Mouse (Mus musculus): ENCODE data around the gene Bzw2. TPM values are rescaled to one million over a fixed set of nuclear protein-coding genes. Genes with fewer than 3 reads are reported as not detected.

Bzw2 gene
- polyA plus RNA-seq, 1 experiment from 2014 or later, result 221 TPM

DNA sequence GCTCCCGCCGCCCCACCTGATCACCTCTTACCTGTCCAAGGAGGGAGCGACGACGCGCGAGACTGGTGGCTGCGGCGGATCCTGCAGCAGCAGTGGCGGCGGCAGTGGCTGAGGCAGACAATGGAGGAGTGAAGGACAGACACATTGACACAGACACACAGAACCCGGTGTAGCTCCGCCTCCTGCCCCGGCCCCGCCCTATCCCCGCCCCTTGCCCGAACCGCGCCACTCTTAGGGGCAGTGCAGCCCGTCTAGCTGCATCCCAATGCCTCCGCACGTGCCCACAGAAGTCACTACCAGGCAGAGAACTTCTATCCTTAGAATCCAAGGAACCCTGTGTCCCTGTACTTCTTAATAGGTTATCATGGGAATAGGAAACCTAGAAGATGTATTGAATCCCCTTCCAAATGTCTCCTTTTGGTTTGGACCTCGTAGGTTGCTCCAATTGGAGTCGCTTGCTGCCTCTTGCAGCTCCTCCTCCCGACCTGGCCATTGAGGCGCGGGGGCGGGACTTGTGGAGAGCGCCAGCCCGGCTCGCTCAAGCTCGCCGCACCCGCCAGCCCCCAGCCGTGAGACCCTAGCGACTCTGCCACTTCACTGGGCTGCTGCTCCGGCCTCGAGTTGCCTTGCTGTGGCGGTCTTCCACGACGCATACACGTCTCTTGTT lies 1.1 kb downstream of the Bzw2 start, which contains the start of gene Ankmy2:
Gene Ankmy2 (plus strand): TSS at position 478 of the 667 bp plus-strand sequence.
- Histone ChIP-seq H3K9me3 (replicated peaks) (no peaks in the 10 kb centered on the region), H3K4me2 (peak within 1 kb of the TSS; percentile 77), H3K27ac (peak within 1 kb of the TSS; percentile 95), H3K4me1 (peaks cover 29% of the 10 kb centered on the region), H3K36me3 (no peaks in the 10 kb centered on the region), H3K27me3 (no peaks in the 10 kb centered on the region), H3K4me3 (replicated peaks) (peak within 1 kb of the TSS; percentile 97), H3K9ac (peak within 1 kb of the TSS; percentile 68)
- WGBS, result under 1% methylated on average over 42 of the region's 42 CpGs
- peak; percentile 97 for ATAC-seq (replicated peaks; ENCODE audit: low FRiP score)

DNA sequence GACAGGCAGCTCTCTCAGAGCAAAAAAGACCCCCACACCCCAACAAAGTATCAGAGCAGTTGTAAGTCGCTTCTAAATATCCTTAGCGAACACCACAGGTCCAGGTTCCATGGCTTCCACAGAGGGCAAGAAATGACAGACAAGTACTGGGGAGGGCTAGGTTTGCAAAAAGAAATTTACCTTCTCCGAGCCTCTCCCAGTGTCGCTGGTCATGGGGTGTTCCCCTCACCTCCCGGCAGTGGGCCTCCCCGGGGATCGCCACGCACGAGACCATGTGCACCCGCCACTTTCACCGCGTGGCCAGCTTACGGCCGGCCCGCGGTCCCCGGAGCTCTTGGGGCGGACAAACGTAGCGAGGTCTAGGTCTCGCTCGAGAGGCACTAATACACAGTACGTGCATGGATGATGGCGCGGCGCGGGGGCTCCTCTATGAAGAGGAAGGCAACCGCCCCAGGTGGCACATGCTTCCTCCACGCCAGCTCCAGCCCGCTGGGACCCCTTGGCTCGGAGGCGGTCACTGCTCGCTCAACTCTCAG lies 1.7 kb downstream of the Bzw2 start:
- H3K4me3 ChIP-seq (replicated peaks), result peak overlapping the region; percentile 97
- peak overlapping the region; percentile 68 for H3K9ac ChIP-seq
- H3K36me3 ChIP-seq, result no peaks in the 10 kb centered on the region
- H3K4me1 ChIP-seq, result peaks cover 29% of the 10 kb centered on the region
- WGBS, result under 1% methylated on average over 33 of the region's 33 CpGs
- H3K4me2 ChIP-seq, result peak overlapping the region; percentile 77
- H3K9me3 ChIP-seq (replicated peaks), result no peaks in the 10 kb centered on the region
- ATAC-seq (replicated peaks; ENCODE audit: low FRiP score), result peak; percentile 61
- no peaks in the 10 kb centered on the region for H3K27me3 ChIP-seq
- H3K27ac ChIP-seq, result peak overlapping the region; percentile 95

DNA sequence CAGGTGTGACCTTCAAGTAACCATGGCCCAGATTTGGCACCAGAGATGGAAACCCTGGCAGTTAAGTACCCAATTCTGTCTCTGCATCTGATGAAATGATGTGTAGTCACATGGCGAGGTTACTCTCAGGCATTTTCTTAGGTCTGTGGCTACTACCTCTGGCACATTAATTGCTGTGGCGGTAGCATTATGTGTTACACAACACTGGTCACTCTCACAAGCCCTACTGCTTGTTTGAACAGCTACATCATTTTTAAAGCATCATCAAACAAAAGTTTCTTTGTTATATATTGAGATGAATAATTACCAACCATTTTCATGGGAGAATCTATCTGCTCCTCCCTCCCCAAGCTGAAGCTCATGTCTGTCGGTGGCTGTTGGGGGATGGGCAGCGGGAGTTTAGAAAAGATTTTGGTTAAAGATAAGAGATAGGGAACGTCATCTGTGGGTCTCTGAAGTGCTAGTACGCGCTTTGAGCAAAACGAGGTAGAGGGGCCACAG lies 2.7 kb downstream of the Bzw2 start:
- ATAC-seq (replicated peaks; ENCODE audit: low FRiP score), result no peak

DNA sequence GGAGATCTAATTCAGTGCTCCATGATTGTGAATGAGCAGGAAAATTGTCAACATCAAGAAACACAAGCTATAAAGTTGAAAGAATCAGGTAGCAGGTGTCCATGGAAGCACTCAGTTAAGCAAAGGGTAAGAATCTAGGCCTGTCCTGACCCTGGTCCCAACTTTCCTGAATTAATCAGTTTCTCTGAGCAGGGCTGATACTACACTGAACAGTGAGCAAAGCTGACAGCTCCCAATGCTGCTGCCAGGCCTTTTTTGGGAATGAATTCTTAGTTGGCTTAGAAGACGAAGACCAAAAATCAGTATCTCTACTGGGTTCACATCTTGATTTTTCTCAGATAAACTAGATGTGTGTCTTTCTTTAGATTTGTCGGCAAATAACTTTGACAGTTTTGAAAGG lies 7.1 kb downstream of the Bzw2 start:
- no peak for ATAC-seq (replicated peaks; ENCODE audit: low FRiP score)
- Histone ChIP-seq H3K27me3 (no peaks in the 10 kb centered on the region), H3K36me3 (peaks cover 3% of the 10 kb centered on the region; the same call in 1 of the 2 replicates), H3K9ac (no peak overlapping the region), H3K4me2 (no peak overlapping the region), H3K4me1 (peaks cover 16% of the 10 kb centered on the region), H3K27ac (no peak overlapping the region), H3K4me3 (replicated peaks) (no peak overlapping the region), H3K9me3 (replicated peaks) (no peaks in the 10 kb centered on the region)
- 92% methylated on average over 2 of the region's 2 CpGs for WGBS

More for the DNA sequence above, 2.7 kb downstream of the Bzw2 start:
- WGBS, result 10% methylated on average over 8 of the region's 8 CpGs
- Histone ChIP-seq H3K4me3 (replicated peaks) (peak overlapping the region; percentile 97), H3K9me3 (replicated peaks) (no peaks in the 10 kb centered on the region), H3K4me1 (peaks cover 29% of the 10 kb centered on the region), H3K4me2 (peak overlapping the region; percentile 77), H3K27me3 (no peaks in the 10 kb centered on the region), H3K27ac (no peak overlapping the region), H3K36me3 (no peaks in the 10 kb centered on the region), H3K9ac (peak overlapping the region; percentile 68)

DNA sequence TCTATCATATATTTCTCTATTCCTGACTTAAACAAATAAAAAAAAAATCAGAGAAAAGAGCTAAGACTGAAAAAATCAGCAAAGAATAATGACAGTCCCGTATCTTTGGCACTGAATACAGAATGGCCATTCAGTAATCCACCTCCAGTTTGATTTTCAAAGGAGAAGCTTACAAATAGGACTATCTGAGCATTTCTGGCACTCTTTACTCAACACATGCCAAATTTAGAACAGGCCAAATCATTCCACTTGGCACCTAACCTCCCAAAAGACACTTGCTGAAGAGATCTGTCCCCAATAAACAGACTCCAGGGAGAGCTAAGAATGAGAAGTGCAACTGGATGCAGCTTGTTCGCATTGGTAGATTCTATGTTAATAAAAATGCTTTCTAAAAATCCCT lies 7.6 kb downstream of the Bzw2 start:
- ATAC-seq (replicated peaks; ENCODE audit: low FRiP score), result no peak
- 91% methylated on average over 2 of the region's 2 CpGs for WGBS
- Histone ChIP-seq H3K4me1 (peaks cover 13% of the 10 kb centered on the region), H3K27me3 (no peaks in the 10 kb centered on the region), H3K27ac (no peak overlapping the region), H3K36me3 (peaks cover 3% of the 10 kb centered on the region; the same call in 1 of the 2 replicates), H3K4me3 (replicated peaks) (no peak overlapping the region), H3K9ac (no peak overlapping the region), H3K9me3 (replicated peaks) (no peaks in the 10 kb centered on the region), H3K4me2 (no peak overlapping the region)

DNA sequence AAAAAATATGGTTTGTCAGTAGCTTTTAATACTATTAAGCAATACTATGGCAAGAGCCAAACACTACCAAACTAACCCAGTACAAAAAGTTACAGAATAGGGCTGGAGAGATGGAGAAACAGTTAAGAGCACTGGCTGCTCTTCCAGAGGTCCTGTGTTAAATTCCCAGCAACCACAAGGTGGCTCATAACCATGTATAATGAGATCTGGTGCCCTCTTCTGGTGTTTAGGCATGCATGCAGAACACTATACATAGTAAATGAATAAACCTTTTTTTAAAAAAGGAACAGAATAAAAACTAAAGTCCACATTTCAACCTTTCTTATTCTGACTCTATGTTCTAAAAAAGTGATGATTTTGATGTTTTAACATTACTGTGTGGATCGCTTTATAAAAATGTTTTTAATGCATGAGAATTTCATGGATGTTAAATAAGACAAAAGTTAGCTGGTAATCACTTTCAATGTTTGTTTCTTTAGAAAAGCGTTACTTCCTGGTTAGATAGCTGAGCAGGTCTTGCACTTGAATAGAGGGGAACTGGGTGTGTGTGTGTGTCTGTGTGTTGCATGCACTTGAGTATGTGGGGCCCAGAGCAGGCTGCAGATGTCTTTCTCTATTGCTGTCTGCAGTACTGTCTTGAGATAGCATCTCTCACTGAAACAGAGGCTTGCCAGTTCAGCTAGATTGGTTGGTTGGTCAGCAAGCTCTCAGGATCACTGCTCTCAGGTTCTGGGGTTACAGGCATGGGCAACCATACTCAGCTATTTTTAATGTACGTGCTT lies 11.5 kb downstream of the Bzw2 start:
- no peak overlapping the region for H3K4me2 ChIP-seq
- no peaks in the 10 kb centered on the region for H3K27me3 ChIP-seq
- no peak for ATAC-seq (replicated peaks; ENCODE audit: low FRiP score)
- H3K4me1 ChIP-seq, result no peaks in the 10 kb centered on the region
- WGBS, result 89% methylated on average over 3 of the region's 3 CpGs
- H3K36me3 ChIP-seq, result peaks cover 6% of the 10 kb centered on the region; the same call in 1 of the 2 replicates
- H3K4me3 ChIP-seq (replicated peaks), result no peak overlapping the region
- H3K9me3 ChIP-seq (replicated peaks), result no peaks in the 10 kb centered on the region
- no peak overlapping the region for H3K9ac ChIP-seq
- H3K27ac ChIP-seq, result no peak overlapping the region

DNA sequence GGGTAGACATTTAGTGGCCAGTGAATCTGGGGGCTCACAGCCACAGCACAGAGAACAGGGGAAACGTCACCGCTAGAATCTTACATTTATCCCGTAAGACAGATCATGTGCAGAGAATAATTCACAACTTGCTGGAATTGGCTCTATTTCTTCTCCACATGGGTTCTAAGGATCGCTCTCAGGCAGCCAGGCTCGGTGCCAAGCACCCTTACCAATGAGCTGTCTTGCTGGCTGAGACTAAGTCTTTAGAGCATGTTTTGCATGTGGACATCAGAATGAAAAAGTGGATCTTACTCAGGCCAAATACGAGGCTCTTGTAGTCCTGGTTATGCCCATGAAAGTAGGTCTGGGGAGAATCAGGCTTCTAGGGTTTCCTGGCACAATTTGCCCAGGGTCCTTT lies 17.5 kb downstream of the Bzw2 start:
- Histone ChIP-seq H3K36me3 (peaks cover 36% of the 10 kb centered on the region), H3K4me2 (no peak overlapping the region), H3K4me3 (replicated peaks) (no peak overlapping the region), H3K9me3 (replicated peaks) (no peaks in the 10 kb centered on the region), H3K27me3 (no peaks in the 10 kb centered on the region), H3K27ac (no peak overlapping the region), H3K9ac (no peak overlapping the region), H3K4me1 (no peaks in the 10 kb centered on the region)
- 92% methylated on average over 6 of the region's 6 CpGs for WGBS
- ATAC-seq (replicated peaks; ENCODE audit: low FRiP score), result no peak

DNA sequence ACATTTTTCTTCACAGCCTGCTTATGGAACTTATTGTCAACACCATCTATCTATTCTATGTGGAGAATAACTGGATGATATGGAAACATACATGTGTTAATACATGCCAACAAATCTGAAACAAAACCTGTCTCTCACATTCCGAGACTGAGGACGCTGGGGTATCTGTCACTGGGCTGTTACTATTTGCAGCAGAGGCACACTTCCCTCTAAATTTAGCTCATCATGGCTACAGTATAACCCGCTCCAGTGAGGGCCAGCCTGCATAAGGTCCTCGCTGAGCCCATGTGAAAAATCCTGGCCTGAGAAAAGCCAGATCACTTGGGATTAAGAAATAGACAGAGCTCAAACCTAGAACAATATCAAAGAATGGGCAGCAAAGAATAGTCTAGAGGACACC lies 20.7 kb downstream of the Bzw2 start:
- Histone ChIP-seq H3K9me3 (replicated peaks) (no peaks in the 10 kb centered on the region), H3K27ac (no peak overlapping the region), H3K9ac (no peak overlapping the region), H3K4me2 (no peak overlapping the region), H3K4me3 (replicated peaks) (no peak overlapping the region), H3K36me3 (peaks cover 53% of the 10 kb centered on the region), H3K4me1 (0 out of 2 replicates have a peak, but pooled peaks cover 4% of the 10 kb centered on the region), H3K27me3 (no peaks in the 10 kb centered on the region)
- WGBS, result 85% methylated on average over 4 of the region's 4 CpGs
- ATAC-seq (replicated peaks; ENCODE audit: low FRiP score), result no peak

DNA sequence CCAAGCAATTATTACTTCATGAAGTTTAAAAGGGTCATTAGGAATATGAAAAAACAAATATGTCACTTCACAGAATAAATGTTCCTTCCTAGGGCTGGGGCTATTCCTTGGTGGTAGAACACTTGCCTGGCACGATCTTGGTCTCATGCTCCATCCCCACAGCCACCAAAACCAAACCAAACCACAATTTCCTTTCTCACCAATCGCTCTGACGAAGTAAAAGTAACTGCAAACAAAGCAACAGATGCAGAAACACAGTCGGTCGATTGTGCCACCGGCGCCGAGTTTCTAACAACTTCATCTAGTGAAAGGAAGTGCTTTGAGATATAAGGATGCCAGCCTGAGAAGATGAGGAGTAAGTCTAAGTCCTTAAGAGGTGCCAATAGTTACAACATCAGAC lies 21.6 kb downstream of the Bzw2 start:
- Histone ChIP-seq H3K9me3 (replicated peaks) (no peaks in the 10 kb centered on the region), H3K27ac (no peak overlapping the region), H3K36me3 (peaks cover 61% of the 10 kb centered on the region), H3K27me3 (no peaks in the 10 kb centered on the region), H3K4me3 (replicated peaks) (no peak overlapping the region), H3K4me1 (0 out of 2 replicates have a peak, but pooled peaks cover 4% of the 10 kb centered on the region), H3K9ac (no peak overlapping the region), H3K4me2 (no peak overlapping the region)
- WGBS, result 92% methylated on average over 8 of the region's 8 CpGs
- no peak for ATAC-seq (replicated peaks; ENCODE audit: low FRiP score)

DNA sequence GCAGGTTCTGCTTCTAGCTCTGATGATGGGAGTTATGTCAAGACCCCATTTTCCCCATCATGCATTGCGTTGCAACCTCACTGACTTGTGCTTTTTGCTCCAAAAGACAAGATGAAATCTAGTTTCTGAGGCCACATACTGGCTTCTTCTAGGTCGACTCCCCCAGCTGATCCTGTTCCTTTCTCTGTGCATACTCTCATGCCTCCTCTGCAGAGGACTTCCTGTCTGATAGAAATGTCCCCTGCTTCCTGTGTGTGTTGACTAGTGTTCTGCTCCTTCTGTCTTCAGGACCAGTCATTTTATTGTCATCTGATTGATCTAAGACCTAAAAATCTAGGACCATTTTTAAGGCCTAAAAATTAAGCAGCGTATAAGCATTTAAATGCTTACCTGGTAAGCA lies 22.5 kb downstream of the Bzw2 start:
- Histone ChIP-seq H3K4me3 (replicated peaks) (no peak overlapping the region), H3K9ac (no peak overlapping the region), H3K9me3 (replicated peaks) (no peaks in the 10 kb centered on the region), H3K36me3 (peaks cover 59% of the 10 kb centered on the region), H3K4me2 (no peak overlapping the region), H3K27ac (no peak overlapping the region), H3K4me1 (0 out of 2 replicates have a peak, but pooled peaks cover 4% of the 10 kb centered on the region), H3K27me3 (no peaks in the 10 kb centered on the region)
- no peak for ATAC-seq (replicated peaks; ENCODE audit: low FRiP score)
- WGBS, result 93% methylated on average over 3 of the region's 3 CpGs

DNA sequence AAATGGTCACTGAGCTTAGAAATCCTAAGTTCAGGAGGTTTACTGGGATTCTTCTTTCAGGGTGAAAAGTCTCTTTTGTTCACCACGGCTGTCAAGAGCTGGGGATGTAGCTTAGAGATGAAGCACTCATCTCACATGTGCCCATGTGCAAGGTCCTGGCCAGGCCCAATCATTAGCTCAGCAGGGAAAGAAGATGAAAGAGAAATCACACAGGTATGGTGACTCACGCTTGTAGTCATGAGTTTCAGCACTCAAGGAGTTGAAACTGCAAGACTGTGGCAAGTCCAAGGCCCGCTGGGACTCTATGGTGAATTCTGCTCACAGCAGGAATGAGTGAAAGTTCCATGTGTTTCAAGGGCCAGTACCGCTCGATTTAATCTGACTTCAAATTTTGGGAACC lies 23.8 kb downstream of the Bzw2 start:
- no peak overlapping the region for H3K4me3 ChIP-seq (replicated peaks)
- H3K36me3 ChIP-seq, result peaks cover 59% of the 10 kb centered on the region
- H3K9ac ChIP-seq, result no peak overlapping the region
- 86% methylated on average over 5 of the region's 5 CpGs for WGBS
- ATAC-seq (replicated peaks; ENCODE audit: low FRiP score), result no peak
- 0 out of 2 replicates have a peak, but pooled peaks cover 4% of the 10 kb centered on the region for H3K4me1 ChIP-seq
- H3K4me2 ChIP-seq, result no peak overlapping the region
- H3K27me3 ChIP-seq, result no peaks in the 10 kb centered on the region
- H3K9me3 ChIP-seq (replicated peaks), result no peaks in the 10 kb centered on the region
- no peak overlapping the region for H3K27ac ChIP-seq

DNA sequence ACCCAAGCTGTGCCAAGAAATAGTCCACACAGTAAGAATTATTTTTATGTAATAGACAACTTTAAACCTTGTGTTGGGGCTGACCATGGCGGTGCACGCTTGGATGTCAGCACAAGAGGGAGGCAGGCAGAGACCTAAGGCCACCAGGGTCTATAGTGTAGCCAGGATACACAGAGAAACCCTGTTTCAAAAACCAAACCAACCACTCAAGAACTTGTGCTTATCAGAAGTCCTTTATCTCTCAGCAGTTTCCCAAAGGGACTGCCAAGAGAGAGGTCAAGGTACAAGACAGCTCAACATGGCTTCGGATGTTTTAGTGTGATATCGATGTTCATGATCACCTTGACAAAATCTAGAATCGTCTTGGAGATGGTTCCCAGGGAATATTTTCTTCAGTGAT lies 24.3 kb downstream of the Bzw2 start:
- Histone ChIP-seq H3K9ac (no peak overlapping the region), H3K9me3 (replicated peaks) (no peaks in the 10 kb centered on the region), H3K27me3 (no peaks in the 10 kb centered on the region), H3K27ac (no peak overlapping the region), H3K4me2 (no peak overlapping the region), H3K36me3 (peaks cover 61% of the 10 kb centered on the region), H3K4me3 (replicated peaks) (no peak overlapping the region), H3K4me1 (0 out of 2 replicates have a peak, but pooled peaks cover 4% of the 10 kb centered on the region)
- 83% methylated on average over 5 of the region's 5 CpGs for WGBS
- ATAC-seq (replicated peaks; ENCODE audit: low FRiP score), result no peak

Data from kidney, embryonic 15.5 days (tissue).